Mouse (Mus musculus) thymus, postnatal 14 days (tissue): ENCODE measurements around the gene Prn.

Source experiments
- DNase-seq: peaks from one replicate; pipeline ENCODE4 v3.0.0; 2021

Gene Prn

DNA sequence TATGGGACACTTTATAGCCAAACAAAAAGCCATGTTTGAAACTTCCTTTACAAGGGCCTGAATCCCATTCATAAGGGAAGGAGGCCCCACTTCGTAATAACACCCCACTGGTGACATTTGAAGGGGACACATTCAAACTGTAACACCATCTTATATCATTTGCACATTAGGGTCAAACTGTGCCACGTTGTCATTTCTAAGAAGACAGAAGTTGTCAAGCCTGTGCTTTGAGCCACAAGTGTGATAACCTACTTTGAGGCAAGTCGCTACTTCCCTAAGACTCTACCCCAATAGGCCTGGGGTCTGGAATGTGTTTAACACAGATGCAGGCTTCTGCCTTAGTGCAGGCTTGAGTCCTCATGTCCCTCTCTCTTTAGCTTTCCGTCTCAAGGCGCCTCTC is 2.4 kb upstream of the Prn start:
- DNase-seq: no peak

- DNase-seq: no peak
Observed at GRCm38 (mm10) chr2:131908351-131908861, 1.4 kb upstream of the Prn start.

DNA sequence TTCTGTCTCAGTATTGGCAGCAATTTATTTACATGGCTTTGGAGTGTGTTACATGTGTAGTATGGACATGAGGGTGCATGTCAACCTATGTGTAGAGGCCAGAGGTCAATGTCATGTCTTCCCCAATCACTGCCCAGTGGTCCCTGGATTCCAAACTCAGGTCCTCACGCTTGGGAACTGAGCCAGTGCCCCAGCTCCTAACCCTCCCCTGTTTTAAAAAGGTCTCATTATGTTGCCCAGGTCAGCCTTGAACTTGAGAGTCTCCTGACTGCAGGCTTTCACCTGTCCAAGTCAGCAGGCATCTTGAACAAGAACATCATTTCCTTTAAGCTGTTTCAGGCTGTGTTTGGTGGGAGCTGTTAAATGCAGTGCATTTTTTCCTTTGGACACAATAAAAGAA is 851 bp upstream of the Prn start:
- no peak for DNase-seq

GRCm38 (mm10) chr2:131910847-131911246 is 1.1 kb downstream of the Prn start:
- DNase-seq: no peak

DNA sequence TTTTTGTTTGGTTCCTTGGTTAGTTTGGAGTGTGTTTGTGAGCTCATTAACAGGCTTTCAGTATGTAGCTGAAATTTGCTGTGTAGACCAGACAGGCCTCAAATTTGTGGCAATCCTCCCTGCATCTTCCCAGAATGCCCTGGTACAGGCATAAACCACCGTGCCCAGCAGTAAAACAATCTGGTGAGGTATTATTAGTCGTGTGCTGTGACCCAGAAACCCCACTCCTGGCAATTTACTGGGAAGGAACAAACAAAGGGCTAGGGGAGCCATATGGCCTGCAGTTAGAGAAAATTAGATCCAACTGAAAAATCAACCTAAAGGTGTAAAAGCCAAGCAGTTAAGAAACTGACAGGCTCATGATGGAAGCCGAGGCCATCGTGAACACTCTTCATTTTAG is 1.6 kb downstream of the Prn start:
- no peak for DNase-seq

DNA sequence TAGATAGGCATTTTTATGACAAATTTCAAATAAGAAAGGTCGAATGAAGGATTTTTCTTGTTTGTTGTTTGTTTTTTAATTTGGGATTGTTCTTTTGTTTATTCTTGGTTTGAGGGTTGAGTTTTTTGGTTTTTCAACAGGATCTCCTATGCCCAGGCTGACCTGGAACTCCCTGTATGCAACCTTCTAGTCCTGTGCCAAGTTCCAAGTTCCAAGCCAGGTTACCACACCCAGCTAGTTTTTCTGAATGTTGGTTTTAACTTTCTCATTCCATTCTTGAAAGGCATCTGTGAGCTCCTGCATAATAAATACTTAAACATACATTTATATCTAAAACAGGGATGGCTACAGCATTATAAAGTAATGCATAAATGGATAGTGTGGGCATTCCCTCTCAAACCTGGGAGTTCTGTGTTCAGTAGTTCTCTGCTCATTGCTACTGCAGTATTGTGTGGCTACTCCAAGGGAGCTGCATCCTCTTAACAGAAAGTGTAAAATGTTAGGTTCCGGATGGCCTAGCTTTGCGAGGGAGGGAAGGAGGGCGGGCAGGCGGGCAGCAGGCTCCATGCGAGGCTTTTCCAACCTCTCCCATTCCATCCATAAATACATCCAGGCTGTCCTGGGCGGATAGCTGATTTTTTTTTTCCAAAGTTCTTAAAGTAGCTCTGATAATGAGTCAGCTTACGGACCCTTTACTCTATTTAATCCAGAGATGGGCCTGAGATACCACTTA is 2.9 kb downstream of the Prn start:
- DNase-seq: no peak

DNA sequence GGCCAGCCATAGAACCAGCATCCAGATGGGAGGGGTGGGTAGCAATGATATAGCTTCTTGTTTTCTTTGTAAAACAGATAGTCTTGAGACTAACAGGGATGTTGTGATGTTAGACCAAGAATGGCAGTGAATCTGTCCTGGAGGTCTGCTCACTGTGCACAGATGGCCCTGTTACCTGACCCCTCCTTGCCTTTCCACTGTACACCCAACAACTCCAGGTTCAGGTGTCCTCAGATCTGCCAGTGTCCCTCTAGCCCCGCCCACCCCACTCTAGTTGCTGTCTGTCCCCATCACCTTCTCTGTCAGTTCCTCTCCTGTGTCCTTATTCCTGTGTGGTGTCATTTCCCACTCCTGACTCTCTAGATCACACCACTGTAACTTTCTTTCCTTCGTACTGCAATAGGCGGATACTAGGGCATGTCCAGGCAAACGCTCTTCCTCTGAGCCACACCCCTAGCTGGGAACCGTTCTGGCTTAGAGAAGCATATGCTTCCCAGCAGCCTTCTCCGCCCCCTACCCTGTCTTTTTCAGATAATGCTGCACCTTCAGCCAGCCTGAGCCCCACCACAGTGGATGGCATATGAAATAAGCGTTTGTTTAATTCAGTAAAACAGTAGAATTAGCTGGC is 22.6 kb downstream of the Prn start:
- no peak for DNase-seq

GRCm38 (mm10) chr2:131933013-131933412 is 23.3 kb downstream of the Prn start:
- DNase-seq: no peak

- DNase-seq: no peak
Observed at GRCm38 (mm10) chr2:131933598-131933997, 23.8 kb downstream of the Prn start.

DNA sequence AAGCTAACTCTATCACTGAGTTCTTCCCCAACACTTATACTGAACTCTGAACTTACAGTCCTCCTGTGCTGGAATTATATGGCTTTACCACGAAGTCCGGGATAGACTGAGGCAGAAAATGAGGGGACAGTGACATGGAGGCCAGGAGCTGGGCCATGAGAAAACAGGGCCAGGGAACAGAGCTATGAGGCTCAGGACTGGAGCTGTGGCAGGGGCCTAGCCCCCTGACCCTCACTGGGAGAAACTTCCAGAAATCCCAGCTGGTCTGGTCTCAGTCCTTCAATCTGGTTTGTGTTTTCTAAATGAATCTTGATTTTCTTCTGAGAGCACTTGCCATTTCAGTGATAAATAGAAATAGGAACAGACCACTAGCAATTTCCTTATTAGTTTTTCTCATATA is 24.5 kb downstream of the Prn start:
- no peak for DNase-seq

GRCm38 (mm10) chr2:131935390-131936105 is 25.8 kb downstream of the Prn start:
- DNase-seq: peak; percentile 46

GRCm38 (mm10) chr2:131936410-131936809 is 26.7 kb downstream of the Prn start:
- DNase-seq: no peak

DNA sequence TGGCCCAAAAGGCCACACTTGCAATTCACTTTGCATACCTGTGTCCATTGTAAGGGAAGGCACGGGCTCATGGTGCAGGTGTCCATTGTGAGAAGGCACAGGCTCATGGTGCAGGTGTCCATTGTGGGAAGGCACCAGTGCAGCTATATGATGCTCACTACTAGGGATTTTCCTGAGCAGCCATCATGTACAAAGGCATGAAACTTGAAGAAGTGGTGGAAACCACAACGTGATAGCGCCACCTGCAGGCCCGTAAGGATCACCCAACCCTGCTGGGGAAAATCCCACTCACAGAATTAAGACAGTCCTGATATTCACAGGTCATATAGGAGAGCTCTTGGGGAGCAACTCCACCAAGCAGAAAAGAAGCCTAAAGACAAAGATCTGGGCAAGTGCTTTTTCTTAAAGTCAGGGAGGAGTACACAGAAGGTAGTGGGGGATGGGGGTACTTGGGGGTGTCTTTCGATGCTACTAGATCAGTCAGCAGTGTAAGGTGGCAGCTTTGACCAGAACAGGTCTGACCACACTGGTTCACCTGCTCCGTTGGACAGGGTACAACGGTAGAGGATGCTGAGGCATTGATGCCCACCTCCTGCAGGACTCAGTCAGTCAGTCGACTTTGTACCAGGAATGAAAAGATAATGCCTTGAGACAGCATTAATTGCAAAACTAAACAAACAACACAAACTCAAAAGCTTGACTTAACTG is 29.8 kb downstream of the Prn start:
- peak; percentile 44 for DNase-seq

DNA sequence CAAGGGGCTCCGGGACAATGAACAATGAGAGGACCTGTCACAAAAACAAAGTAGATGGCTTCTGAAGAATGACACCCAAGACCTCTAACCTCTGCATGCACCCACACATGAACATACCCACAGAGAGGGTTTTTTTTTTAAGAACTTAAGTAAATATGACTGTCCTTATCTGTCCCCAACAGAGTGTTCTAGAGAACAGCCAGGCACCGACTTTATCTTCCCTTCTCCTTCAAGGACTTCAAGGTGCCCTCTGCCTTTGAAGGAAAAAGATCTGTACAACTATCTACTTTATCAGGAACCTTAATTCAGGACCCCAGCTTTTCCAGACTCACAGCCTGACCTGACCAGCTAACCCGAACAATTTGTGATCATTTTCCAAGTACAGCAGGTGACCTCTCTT is 30.7 kb downstream of the Prn start:
- no peak for DNase-seq

GRCm38 (mm10) chr2:131941501-131941900 is 31.7 kb downstream of the Prn start:
- DNase-seq: no peak

GRCm38 (mm10) chr2:131944370-131944769 is 34.6 kb downstream of the Prn start:
- no peak for DNase-seq

DNA sequence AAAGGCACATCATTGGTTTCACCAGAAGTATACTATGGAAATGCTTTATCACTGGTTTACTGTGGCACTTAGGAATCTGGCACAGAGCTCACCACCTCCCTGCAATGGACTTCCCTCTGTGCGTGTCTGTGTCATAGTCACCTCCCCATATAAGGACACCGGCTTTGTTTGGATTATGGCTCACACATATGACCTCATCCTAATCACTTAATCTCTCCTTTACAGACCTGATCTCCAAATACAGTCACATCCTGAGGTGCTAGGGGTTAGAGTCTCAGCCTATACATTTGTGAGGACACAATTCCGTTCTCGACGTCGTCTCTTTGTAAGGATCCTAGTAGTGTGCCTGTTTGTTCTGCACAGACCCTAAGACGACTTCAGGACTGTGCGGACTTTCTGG is 35.5 kb downstream of the Prn start:
- DNase-seq: no peak

- DNase-seq: no peak
Observed at GRCm38 (mm10) chr2:131945765-131946164, 36.0 kb downstream of the Prn start.

- DNase-seq: no peak
Observed at GRCm38 (mm10) chr2:131946351-131946750, 36.6 kb downstream of the Prn start.

GRCm38 (mm10) chr2:131948156-131948555 is 38.4 kb downstream of the Prn start:
- no peak for DNase-seq

DNA sequence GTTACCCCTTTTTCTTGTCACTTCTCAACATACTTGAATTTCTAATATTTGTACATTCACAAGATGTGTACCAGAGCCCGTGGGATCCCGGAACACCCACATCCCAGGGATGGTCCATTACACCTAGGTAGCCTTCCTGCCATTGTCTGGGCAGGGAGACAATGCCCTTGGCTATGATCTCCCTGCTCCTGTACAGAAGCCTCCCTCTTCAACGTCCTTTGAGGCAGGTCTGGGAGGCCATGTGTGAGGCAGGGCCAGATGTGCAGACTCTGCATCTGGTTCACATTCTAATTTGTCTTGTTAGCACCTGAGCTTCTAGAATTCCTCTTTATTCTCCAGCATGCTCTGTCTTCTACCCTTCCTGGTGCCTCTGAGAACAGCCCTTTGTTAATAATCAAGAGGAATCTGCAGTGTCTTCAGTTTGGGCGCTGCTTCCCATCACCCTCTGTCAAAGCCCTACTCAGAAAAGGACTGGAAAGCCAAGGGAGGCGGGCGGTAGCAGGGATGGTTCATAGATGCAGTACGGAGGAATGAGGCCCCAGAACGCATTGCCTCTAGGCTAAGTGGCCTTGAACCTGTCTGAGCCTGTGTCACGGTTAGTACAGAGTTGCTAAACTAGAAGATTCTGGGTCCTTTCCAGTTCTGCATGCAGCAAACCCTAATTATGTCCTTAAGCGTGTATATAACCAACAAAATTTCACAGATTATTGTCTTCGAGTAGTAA is 39.3 kb downstream of the Prn start:
- DNase-seq: no peak

GRCm38 (mm10) chr2:131949767-131950597 is 40.2 kb downstream of the Prn start:
- DNase-seq: peak; percentile 50
